Mouse (Mus musculus) thymus, postnatal 10 days (tissue): ENCODE measurements around the gene Msrb3.
"Not testable (repeated sequence)": the region's sequence is repeated elsewhere in the genome, so short reads cannot be mapped to it uniquely, and the experiment has no call there.

Source experiments
- DNase-seq, 2 experiments: peaks; one replicate each; pipeline ENCODE4 v3.0.0; 2021; ENCODE audit warnings: low spot score in 2 of 2

The Msrb3 gene

GRCm38 (mm10) chr10:120749556-120749955 lies 149.3 kb downstream of the Msrb3 start:
- DNase-seq: not testable (repeated sequence)

GRCm38 (mm10) chr10:120748156-120748555 lies 150.7 kb downstream of the Msrb3 start:
- DNase-seq: no peak

GRCm38 (mm10) chr10:120745138-120745856 lies 153.6 kb downstream of the Msrb3 start:
- no peak for DNase-seq

- no peak for DNase-seq
Measured at GRCm38 (mm10) chr10:120744441-120745137, 154.3 kb downstream of the Msrb3 start.

GRCm38 (mm10) chr10:120736508-120737069 lies 162.3 kb downstream of the Msrb3 start:
- no peak for DNase-seq

GRCm38 (mm10) chr10:120735722-120736507 lies 163.0 kb downstream of the Msrb3 start:
- DNase-seq: no peak

GRCm38 (mm10) chr10:120734364-120734763 lies 164.5 kb downstream of the Msrb3 start:
- no peak for DNase-seq
